Comparison of ENCODE assay signal across 17 mouse cellular contexts in the genomic region with DNA sequence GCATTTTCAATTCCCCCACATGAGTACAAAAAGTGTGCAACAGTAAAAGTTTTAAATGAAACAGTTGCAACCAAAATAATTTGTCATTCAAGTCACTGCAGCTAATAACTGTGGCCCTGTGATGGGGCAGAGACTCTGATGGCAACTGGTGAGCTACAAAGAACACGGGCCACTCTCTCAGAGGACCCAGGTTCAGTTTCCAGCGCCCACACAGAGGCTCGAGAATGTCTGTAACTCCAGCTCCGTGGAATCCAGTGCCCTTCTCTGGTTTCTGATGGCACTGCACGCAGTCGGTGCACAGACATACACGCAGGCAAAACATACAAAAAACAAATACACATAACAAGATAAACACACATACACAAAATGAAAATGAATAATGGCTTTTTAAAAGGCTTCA.
"Had no signal": no experiment of that assay in that cellular context is flagged by ENCODE, and none has a peak within 500 bp of the region (broad histone marks: within the 10 kb centered on the region; RNA-seq: fewer than 3 reads in every experiment).

No protein-coding gene starts in this region.

- H3K27me3 ChIP-seq: neural tube, embryonic 15.5 days had no signal

- H3K36me3 ChIP-seq: neural tube, embryonic 15.5 days had no signal

- DNase-seq: lung, embryonic 14.5 days; lung, postnatal 10 days; lung, postnatal 4 days; midbrain, embryonic 14.5 days; right cerebral cortex, adult 18-20 months; right cerebral cortex, postnatal 25 days; right cerebral cortex, postnatal 4 days; spleen, adult 18-20 months; thymus, adult 18-20 months; thymus, postnatal 14 days; thymus, postnatal 36 days had no signal

- H3K9ac ChIP-seq: lung, embryonic 14.5 days; midbrain, embryonic 12.5 days; neural tube, embryonic 13.5 days; neural tube, embryonic 15.5 days had no signal

- H3K4me2 ChIP-seq: lung, embryonic 14.5 days; midbrain, embryonic 12.5 days; neural tube, embryonic 13.5 days; neural tube, embryonic 15.5 days had no signal

- ATAC-seq: midbrain, embryonic 16.5 days had no signal

- H3K4me3 ChIP-seq: midbrain, embryonic 10.5 days; midbrain, embryonic 12.5 days; myocyte; neural tube, embryonic 13.5 days; neural tube, embryonic 15.5 days had no signal

- H3K27ac ChIP-seq: neural tube, embryonic 13.5 days; neural tube, embryonic 15.5 days had no signal

- H3K9me3 ChIP-seq: midbrain, embryonic 10.5 days; midbrain, embryonic 12.5 days; neural tube, embryonic 13.5 days; neural tube, embryonic 15.5 days had no signal
